In genomic region chr1:21958013-21958412, GRCm38 (mm10) we compare ENCODE assay signal across 20 mouse cellular contexts. TPM values are rescaled to one million over a fixed set of nuclear protein-coding genes. Genes with fewer than 3 reads are reported as not detected.
A peak's percentile ranks its signal among the peaks of the same experiment; 100 is the strongest.
DNase-seq lines count a peak whose midpoint lies in the region; ATAC-seq lines count a peak whose summit lies in the region.
"Had no signal": no experiment of that assay in that cellular context is flagged by ENCODE, and none has a peak within 500 bp of the region (broad histone marks: within the 10 kb centered on the region; RNA-seq: fewer than 3 reads in every experiment).

No protein-coding gene starts in this region.

- H3K27me3 ChIP-seq in midbrain, embryonic 11.5 days (ENCODE audit: control insufficient read depth, insufficient read depth, low read length): peaks cover 14% of the 10 kb centered on the region; the same call in 1 of the 2 replicates
- H3K27me3 ChIP-seq: CH12.LX had no signal

- H3K36me3 ChIP-seq in midbrain, embryonic 11.5 days (ENCODE audit: control insufficient read depth, insufficient read depth, low read length): no peaks in the 10 kb centered on the region
- H3K36me3 ChIP-seq: G1E had no signal

- H3K4me3 ChIP-seq in midbrain, embryonic 11.5 days (ENCODE audit: low read depth, low read length): no peak overlapping the region

- 77% methylated on average over 4 of the region's 4 CpGs for WGBS in midbrain, embryonic 11.5 days

- H3K27ac ChIP-seq in midbrain, embryonic 11.5 days (ENCODE audit: low read depth, low read length): no peak overlapping the region

- H3K9ac ChIP-seq in midbrain, embryonic 11.5 days (ENCODE audit: low read length): no peak overlapping the region

- H3K9me3 ChIP-seq in midbrain, embryonic 11.5 days (ENCODE audit: control insufficient read depth, low read length): no peaks in the 10 kb centered on the region

- DNase-seq in brain, adult 2 months (ENCODE audit: low read depth, low spot score): peak; percentile 57
- no peak for DNase-seq in midbrain, embryonic 11.5 days (ENCODE audit: low spot score, missing footprints)
- DNase-seq: adrenal gland, adult 2 months; adrenal gland, adult 8-10 months; adrenal gland, postnatal 10 days; adrenal gland, postnatal 14 days; adrenal gland, postnatal 25 days; adrenal gland, postnatal 36 days; B cell, adult 2 months; cerebellum, adult 11 months; cerebellum, adult 11-12 months; cerebellum, adult 18-20 months; cerebellum, adult 2 months; cerebellum, adult 8-10 months had no signal

- H3K4me2 ChIP-seq in midbrain, embryonic 11.5 days: no peak overlapping the region

- 0 out of 2 replicates have a peak, but pooled peaks cover 2% of the 10 kb centered on the region for H3K4me1 ChIP-seq in midbrain, embryonic 11.5 days (ENCODE audit: control insufficient read depth, insufficient read depth, low read length)

- ATAC-seq in midbrain, embryonic 11.5 days (ENCODE audit: low FRiP score): no peak
- ATAC-seq: activated CD4-positive, CD25-positive, alpha-beta regulatory T cell, adult 4 months; CD4-positive, CD25-positive, alpha-beta regulatory T cell, adult 4 months; Patski had no signal

RNA-seq across cellular contexts. Expression of gene Kcnq5, which starts 3.7 kb away (rescaled TPM):
- polyA plus RNA-seq in midbrain, embryonic 11.5 days (2014; fragmentation: Nextera tagmentation; extraction: Ambion mirVana): 0.30 and 0.66 TPM in 2 replicates
- polyA plus RNA-seq: adrenal gland, adult 2 months; C2C12; G1E had no signal
